Mouse (Mus musculus) kidney, adult 2 months (tissue): ENCODE results near the gene Lrpap1.
A peak's percentile ranks its signal among the peaks of the same experiment; 100 is the strongest.

Experiments
- CTCF ChIP-seq: fragments of 200-500 bp; conservative IDR thresholded peaks from 2 replicates; pipeline ENCODE4 v1.5.1; 2011; ENCODE audit warnings: low read depth, mild to moderate bottlenecking, control low read depth, low read length, moderate library complexity, mixed read lengths; ENCODE audit not compliant: insufficient read depth, insufficient read length
- POLR2A ChIP-seq: fragments of 200-500 bp; IDR thresholded peaks from one replicate; pipeline ENCODE4 v1.6.1; 2011; ENCODE audit warnings: low read depth, low read length, control low read depth

- TF ChIP-seq CTCF (peak; percentile 92), POLR2A (no peak)
Measured at GRCm38 (mm10) chr5:35088785-35089613, 16.6 kb downstream of the Lrpap1 start.
